Mouse (Mus musculus) liver, embryonic 14.5 days (tissue): Measurements from ENCODE around the gene Pagr1b. TPM values are rescaled to one million over a fixed set of nuclear protein-coding genes. Genes with fewer than 3 reads are reported as not detected.

Experiments
- ATAC-seq: fragments of 200-750 bp; cut with Nextera tagmentation; 2 replicates; pipeline ENCODE4 v1.8.0; 2017; ENCODE audit warnings: moderate number of reproducible peaks, mild to moderate bottlenecking, moderate library complexity; ENCODE audit not compliant: insufficient read depth
- DNase-seq, 3 experiments: peaks; one replicate each; pipeline ENCODE4 v3.0.0-alpha.2; 2012 to 2013; ENCODE audit warnings: low read depth in 3 of 3, low spot score in 3 of 3
- H3K27ac ChIP-seq: fragments of 300-500 bp; sonication (generic); 2 replicates; pipeline ENCODE4 v1.5.1; 2014; ENCODE audit warnings: moderate library complexity, mild to moderate bottlenecking, control low read depth, inconsistent platforms
- H3K27me3 ChIP-seq: fragments of 300-500 bp; sonication (generic); 2 replicates; pipeline ENCODE4 v1.6.1; 2014; ENCODE audit warnings: mild to moderate bottlenecking, low read length, moderate library complexity; ENCODE audit not compliant: control insufficient read depth, insufficient read depth
- H3K36me3 ChIP-seq: fragments of 300-500 bp; sonication (generic); replicated peaks from 2 replicates; pipeline ENCODE4 v1.6.1; 2014; ENCODE audit warnings: low read depth; ENCODE audit not compliant: control insufficient read depth, insufficient read depth
- H3K4me1 ChIP-seq, 2 experiments: fragments of 200-500 bp in 1 of 2; fragments of 300-500 bp in 1 of 2; sonication (generic) in 1 of 2; replicated peaks; 2 replicates each; pipeline ENCODE4 v1.6.1; 2012 to 2014; ENCODE audit warnings: antibody characterized with exemption in 1 of 2, inconsistent platforms in 1 of 2, low read length in 1 of 2; ENCODE audit not compliant: control insufficient read depth in 2 of 2, insufficient read depth in 2 of 2
- H3K4me2 ChIP-seq: fragments of 300-500 bp; sonication (generic); 2 replicates; pipeline ENCODE4 v1.6.1; 2014; ENCODE audit warnings: low read depth, mild to moderate bottlenecking, control low read depth, moderate library complexity
- H3K4me3 ChIP-seq, 2 experiments: fragments of 200-500 bp in 1 of 2; fragments of 300-500 bp in 1 of 2; sonication (generic) in 1 of 2; 2 replicates each; pipeline ENCODE4 v1.5.1; 2012 to 2014; ENCODE audit warnings: low read depth in 2 of 2, low read length in 2 of 2, mild to moderate bottlenecking in 2 of 2, control low read depth in 1 of 2, inconsistent platforms in 1 of 2, moderate library complexity in 1 of 2; ENCODE audit not compliant: insufficient read depth in 1 of 2
- H3K9ac ChIP-seq: fragments of 300-500 bp; sonication (generic); replicated peaks from 2 replicates; pipeline ENCODE4 v1.6.1; 2014; ENCODE audit warnings: mild to moderate bottlenecking, control low read depth, moderate library complexity
- H3K9me3 ChIP-seq: fragments of 300-500 bp; sonication (generic); 2 replicates; pipeline ENCODE4 v1.6.1; 2016; ENCODE audit warnings: low read length, mixed read lengths; ENCODE audit not compliant: control insufficient read depth
- CTCF ChIP-seq: IDR thresholded peaks from 2 replicates; pipeline ENCODE4 v1.5.1; 2016; ENCODE audit warnings: antibody characterized with exemption, low read depth, control low read depth
- EP300 ChIP-seq: IDR thresholded peaks from 2 replicates; pipeline ENCODE4 v1.6.1; 2016; ENCODE audit warnings: antibody characterized with exemption, low read depth
- WGBS: fragments of 180-500 bp; shearing (Covaris S2); extraction: QIAGEN DNeasy Blood & Tissue Kit; methylation state at CpG from one replicate; pipeline ENCODE4 v1.1.7; 2014; ENCODE audit not compliant: insufficient replicate concordance; 5-methylcytosine and 5-hydroxymethylcytosine counted together
- polyA plus RNA-seq, 2 experiments: library from polyadenylated mRNA; depleted of rRNA in 1 of 2; stranded (reverse) in 1 of 2; unstranded in 1 of 2; fragments of >200 nt; fragmentation: Nextera tagmentation in 1 of 2; extraction: Ambion mirVana in 1 of 2; gene quantifications; 2 replicates each; pipeline versions ENCODE4 v1.2.1 to v1.2.3; 2012 to 2014

Gene Pagr1b
- polyA plus RNA-seq, 2 experiments: 0.10 TPM; not detected in 1

DNA sequence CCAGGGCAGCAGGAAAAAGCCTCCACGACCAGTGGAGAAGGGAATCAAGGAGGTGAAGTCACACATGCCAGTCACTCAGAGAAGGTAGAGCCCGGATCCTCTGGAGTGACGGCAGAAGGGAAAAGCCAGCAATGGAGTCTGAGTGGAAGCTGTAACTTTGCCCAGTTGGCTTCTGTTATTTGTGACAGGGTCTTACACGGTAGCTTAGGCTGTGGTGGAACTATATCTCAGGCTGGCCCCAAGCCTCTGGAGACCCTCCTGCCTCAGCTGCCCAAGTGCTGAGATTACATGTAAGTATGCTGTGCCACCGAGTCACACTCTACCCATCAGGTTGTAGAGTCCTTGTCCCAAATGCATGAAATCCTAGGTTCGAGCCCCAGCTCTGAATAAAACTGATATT, 2.9 kb downstream of the Pagr1b start:
- Histone ChIP-seq H3K4me1 (peaks cover 19 to 28% of the 10 kb centered on the region in 2 experiments), H3K27me3 (no peaks in the 10 kb centered on the region), H3K27ac (no peak overlapping the region), H3K4me2 (peak overlapping the region; percentile 75), H3K4me3 (no peak overlapping the region), H3K9me3 (no peaks in the 10 kb centered on the region), H3K9ac (0 out of 2 replicates have a peak overlapping the region, but pooled peaks have one; percentile 4), H3K36me3 (peaks cover 5% of the 10 kb centered on the region)
- ATAC-seq (no peak), DNase-seq (no peak)
- no peak for TF ChIP-seq CTCF
- TF ChIP-seq EP300: no peak
- WGBS: 81% methylated on average over 6 of the region's 6 CpGs

DNA sequence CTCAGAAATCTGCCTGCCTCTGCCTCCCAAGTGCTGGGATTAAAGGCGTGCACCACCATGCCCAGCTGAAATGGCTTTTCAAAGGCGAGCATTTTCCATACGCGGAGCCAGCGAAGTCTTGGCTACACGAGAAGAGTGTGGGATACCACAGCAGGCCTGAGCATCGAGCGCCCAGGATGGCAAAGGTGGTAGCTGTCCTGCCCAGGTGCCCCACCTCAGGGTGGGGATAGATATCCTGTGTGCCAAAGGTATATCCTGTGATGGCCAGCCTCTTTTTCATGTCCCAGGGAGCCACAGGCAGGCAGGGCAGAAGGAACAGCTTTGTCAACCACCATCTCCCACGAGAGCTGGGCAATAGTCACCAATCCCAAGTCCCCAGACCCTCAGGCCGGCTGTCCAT, 3.4 kb downstream of the Pagr1b start:
- DNase-seq (no peak), ATAC-seq (no peak)
- Histone ChIP-seq H3K4me3 (no peak overlapping the region), H3K27me3 (no peaks in the 10 kb centered on the region), H3K4me2 (no peak overlapping the region), H3K36me3 (peaks cover 5% of the 10 kb centered on the region), H3K27ac (no peak overlapping the region), H3K9me3 (no peaks in the 10 kb centered on the region), H3K9ac (no peak overlapping the region), H3K4me1 (peaks cover 23 to 32% of the 10 kb centered on the region in 2 experiments)
- WGBS: 86% methylated on average over 10 of the region's 10 CpGs
- TF ChIP-seq CTCF (no peak), EP300 (no peak)

- Histone ChIP-seq H3K9ac (no peak overlapping the region), H3K4me2 (no peak overlapping the region), H3K4me1 (peaks cover 19 to 31% of the 10 kb centered on the region in 2 experiments), H3K27me3 (no peaks in the 10 kb centered on the region), H3K27ac (no peak overlapping the region), H3K36me3 (peaks cover 5% of the 10 kb centered on the region), H3K9me3 (no peaks in the 10 kb centered on the region), H3K4me3 (no peak overlapping the region)
- WGBS: 78% methylated on average over 6 of the region's 6 CpGs
- TF ChIP-seq CTCF: no peak
- no peak for ATAC-seq
- no peak for DNase-seq
These were observed 3.9 kb downstream of the Pagr1b start for GRCm38 (mm10) chr7:127012374-127012773.

DNA sequence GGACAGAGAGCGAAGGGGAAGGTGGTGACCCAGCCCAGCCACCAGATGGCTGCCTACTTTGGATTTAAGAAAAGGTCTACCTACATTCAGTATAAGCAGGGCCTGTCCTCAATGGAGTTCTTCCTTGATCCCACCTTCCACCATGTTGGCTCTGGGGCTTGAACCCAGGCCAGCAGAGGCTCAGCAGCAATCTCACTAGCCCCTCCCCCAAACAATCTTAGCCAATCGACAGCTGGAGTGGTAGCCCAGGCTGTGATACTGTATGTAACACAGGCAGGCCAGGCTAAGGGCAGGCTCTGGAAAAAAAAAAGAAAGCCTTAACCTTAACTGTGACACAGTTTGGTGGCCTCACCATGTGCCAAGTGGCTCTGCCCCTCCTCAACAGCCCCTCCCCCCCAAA, 4.6 kb downstream of the Pagr1b start:
- H3K27ac ChIP-seq: no peak overlapping the region
- no peak for TF ChIP-seq EP300
- TF ChIP-seq CTCF: no peak
- ATAC-seq (no peak), DNase-seq (no peak)
- 73% methylated on average over 2 of the region's 2 CpGs for WGBS
- H3K9me3 ChIP-seq: no peaks in the 10 kb centered on the region
- no peaks in the 10 kb centered on the region for H3K27me3 ChIP-seq
- peaks cover 5% of the 10 kb centered on the region for H3K36me3 ChIP-seq
- no peak overlapping the region for H3K9ac ChIP-seq
- no peak overlapping the region for H3K4me3 ChIP-seq
- no peak overlapping the region for H3K4me2 ChIP-seq
- peaks cover 19 to 33% of the 10 kb centered on the region in 2 experiments for H3K4me1 ChIP-seq

- no peak overlapping the region for H3K4me3 ChIP-seq
- no peaks in the 10 kb centered on the region for H3K27me3 ChIP-seq
- peaks cover 19 to 33% of the 10 kb centered on the region in 2 experiments for H3K4me1 ChIP-seq
- H3K4me2 ChIP-seq: no peak overlapping the region
- ATAC-seq (no peak), DNase-seq (no peak)
- H3K9ac ChIP-seq: no peak overlapping the region
- 87% methylated on average over 2 of the region's 2 CpGs for WGBS
- peaks cover 5% of the 10 kb centered on the region for H3K36me3 ChIP-seq
- TF ChIP-seq CTCF (no peak), EP300 (no peak)
- no peak overlapping the region for H3K27ac ChIP-seq
- no peaks in the 10 kb centered on the region for H3K9me3 ChIP-seq
These were observed 5.2 kb downstream of the Pagr1b start for GRCm38 (mm10) chr7:127011051-127011450.
